Mouse (Mus musculus) testis, postnatal 10 days (tissue): Measurements from ENCODE around the gene Ttc37.

Experiments used
- DNase-seq: peaks from one replicate; pipeline ENCODE4 v3.0.0; 2021; ENCODE audit warnings: low spot score

Gene Ttc37

GRCm38 (mm10) chr13:76098493-76099303, at the start of gene Ttc37, which contains the start of gene Arsk:
Ttc37 (plus strand) TSS chr13:76098734.
Arsk (minus strand) TSS chr13:76098660.
- DNase-seq = peak; percentile 93

GRCm38 (mm10) chr13:76055391-76056232, 42.9 kb upstream of the Ttc37 start:
- DNase-seq = peak; percentile 45

- peak; percentile 65 for DNase-seq
These were observed 42.2 kb upstream of the Ttc37 start for GRCm38 (mm10) chr13:76056261-76056724.

- no peak for DNase-seq
These were observed 41.7 kb upstream of the Ttc37 start, which contains the start of gene Gpr150 for GRCm38 (mm10) chr13:76056896-76057266. Gpr150 (minus strand) TSS chr13:76056996.

- no peak for DNase-seq
These were observed 41.1 kb upstream of the Ttc37 start for GRCm38 (mm10) chr13:76057267-76058069.

- DNase-seq = no peak
These were observed 38.9 kb upstream of the Ttc37 start for GRCm38 (mm10) chr13:76059591-76059990.

GRCm38 (mm10) chr13:76062126-76062525, 36.4 kb upstream of the Ttc37 start:
- DNase-seq = no peak

GRCm38 (mm10) chr13:76062569-76062968, 36.0 kb upstream of the Ttc37 start:
- DNase-seq = no peak

GRCm38 (mm10) chr13:76063548-76063947, 35.0 kb upstream of the Ttc37 start:
- no peak for DNase-seq

GRCm38 (mm10) chr13:76064363-76064945, 34.1 kb upstream of the Ttc37 start:
- no peak for DNase-seq

GRCm38 (mm10) chr13:76074323-76074722, 24.2 kb upstream of the Ttc37 start:
- no peak for DNase-seq

- no peak for DNase-seq
These were observed 430 bp upstream of the Ttc37 start for GRCm38 (mm10) chr13:76098116-76098492.

GRCm38 (mm10) chr13:76101989-76102388, 3.5 kb downstream of the Ttc37 start:
- no peak for DNase-seq

- DNase-seq = no peak
These were observed 10.7 kb downstream of the Ttc37 start for GRCm38 (mm10) chr13:76109069-76109824.

GRCm38 (mm10) chr13:76128799-76129198, 30.3 kb downstream of the Ttc37 start:
- DNase-seq = no peak

GRCm38 (mm10) chr13:76132415-76132814, 33.9 kb downstream of the Ttc37 start:
- no peak for DNase-seq

GRCm38 (mm10) chr13:76138862-76139261, 40.3 kb downstream of the Ttc37 start:
- DNase-seq = no peak

GRCm38 (mm10) chr13:76141117-76141808, 42.7 kb downstream of the Ttc37 start:
- no peak for DNase-seq

GRCm38 (mm10) chr13:76150483-76150882, 51.9 kb downstream of the Ttc37 start:
- DNase-seq = no peak

GRCm38 (mm10) chr13:76157099-76157498, 58.6 kb downstream of the Ttc37 start:
- DNase-seq = no peak
